Mouse (Mus musculus): Measurements from ENCODE around the gene Phlpp1. TPM values are rescaled to one million over a fixed set of nuclear protein-coding genes. Genes with fewer than 3 reads are reported as not detected.

The Phlpp1 gene
- polyA plus RNA-seq, 1 experiment from 2014 or later, result 7.1 TPM

- ATAC-seq, result no peak
- no peak overlapping the region for H3K4me2 ChIP-seq (ENCODE audit: low read length)
- no peak overlapping the region for H3K9ac ChIP-seq (ENCODE audit: low read depth, low read length)
- H3K27me3 ChIP-seq (ENCODE audit: control insufficient read depth, insufficient read depth, low read depth, low read length), result no peaks in the 10 kb centered on the region
- 91% methylated on average over 6 of the region's 6 CpGs for WGBS
- no peaks in the 10 kb centered on the region for H3K36me3 ChIP-seq (ENCODE audit: control insufficient read depth, insufficient read depth, low read length)
- H3K4me1 ChIP-seq (ENCODE audit: control insufficient read depth, insufficient read depth, low read length), result no peaks in the 10 kb centered on the region
- H3K4me3 ChIP-seq (ENCODE audit: low read depth, low read length), result no peak overlapping the region
- H3K9me3 ChIP-seq (replicated peaks; ENCODE audit: control insufficient read depth, low read length, poor library complexity, severe bottlenecking), result no peaks in the 10 kb centered on the region
- H3K27ac ChIP-seq (ENCODE audit: low read length), result no peak overlapping the region
Observed at GRCm38 (mm10) chr1:106268028-106268799, 96.7 kb downstream of the Phlpp1 start.

GRCm38 (mm10) chr1:106269337-106269736 is 97.8 kb downstream of the Phlpp1 start:
- no peak for ATAC-seq
- Histone ChIP-seq H3K9ac (ENCODE audit: low read depth, low read length) (no peak overlapping the region), H3K4me2 (ENCODE audit: low read length) (no peak overlapping the region), H3K27me3 (ENCODE audit: control insufficient read depth, insufficient read depth, low read depth, low read length) (no peaks in the 10 kb centered on the region), H3K4me1 (ENCODE audit: control insufficient read depth, insufficient read depth, low read length) (no peaks in the 10 kb centered on the region; the same call in 1 of the 2 replicates), H3K36me3 (ENCODE audit: control insufficient read depth, insufficient read depth, low read length) (no peaks in the 10 kb centered on the region), H3K27ac (ENCODE audit: low read length) (no peak overlapping the region), H3K9me3 (replicated peaks; ENCODE audit: control insufficient read depth, low read length, poor library complexity, severe bottlenecking) (no peaks in the 10 kb centered on the region), H3K4me3 (ENCODE audit: low read depth, low read length) (no peak overlapping the region)
- WGBS, result 47% methylated on average over 4 of the region's 4 CpGs

GRCm38 (mm10) chr1:106272916-106273315 is 101.4 kb downstream of the Phlpp1 start:
- H3K9ac ChIP-seq (ENCODE audit: low read depth, low read length), result no peak overlapping the region
- no peak for ATAC-seq

GRCm38 (mm10) chr1:106273801-106274200 is 102.2 kb downstream of the Phlpp1 start:
- Histone ChIP-seq H3K4me2 (ENCODE audit: low read length) (no peak overlapping the region), H3K36me3 (ENCODE audit: control insufficient read depth, insufficient read depth, low read length) (no peaks in the 10 kb centered on the region), H3K4me1 (ENCODE audit: control insufficient read depth, insufficient read depth, low read length) (peaks cover 14% of the 10 kb centered on the region; the same call in 1 of the 2 replicates), H3K27ac (ENCODE audit: low read length) (no peak overlapping the region), H3K4me3 (ENCODE audit: low read depth, low read length) (no peak overlapping the region), H3K9ac (ENCODE audit: low read depth, low read length) (no peak overlapping the region), H3K27me3 (ENCODE audit: control insufficient read depth, insufficient read depth, low read depth, low read length) (no peaks in the 10 kb centered on the region), H3K9me3 (replicated peaks; ENCODE audit: control insufficient read depth, low read length, poor library complexity, severe bottlenecking) (no peaks in the 10 kb centered on the region)
- WGBS, result 80% methylated on average over 6 of the region's 6 CpGs
- ATAC-seq, result no peak

More at GRCm38 (mm10) chr1:106272916-106273315, 101.4 kb downstream of the Phlpp1 start:
- H3K4me1 ChIP-seq (ENCODE audit: control insufficient read depth, insufficient read depth, low read length), result peaks cover 11% of the 10 kb centered on the region; the same call in 1 of the 2 replicates
- no peaks in the 10 kb centered on the region for H3K36me3 ChIP-seq (ENCODE audit: control insufficient read depth, insufficient read depth, low read length)
- H3K27ac ChIP-seq (ENCODE audit: low read length), result no peak overlapping the region
- H3K27me3 ChIP-seq (ENCODE audit: control insufficient read depth, insufficient read depth, low read depth, low read length), result no peaks in the 10 kb centered on the region
- no peak overlapping the region for H3K4me3 ChIP-seq (ENCODE audit: low read depth, low read length)
- 44% methylated on average over 2 of the region's 2 CpGs for WGBS
- no peaks in the 10 kb centered on the region for H3K9me3 ChIP-seq (replicated peaks; ENCODE audit: control insufficient read depth, low read length, poor library complexity, severe bottlenecking)
- no peak overlapping the region for H3K4me2 ChIP-seq (ENCODE audit: low read length)

GRCm38 (mm10) chr1:106274561-106275001 is 103.0 kb downstream of the Phlpp1 start:
- Histone ChIP-seq H3K4me3 (ENCODE audit: low read depth, low read length) (no peak overlapping the region), H3K27me3 (ENCODE audit: control insufficient read depth, insufficient read depth, low read depth, low read length) (no peaks in the 10 kb centered on the region), H3K4me2 (ENCODE audit: low read length) (no peak overlapping the region), H3K27ac (ENCODE audit: low read length) (no peak overlapping the region), H3K36me3 (ENCODE audit: control insufficient read depth, insufficient read depth, low read length) (no peaks in the 10 kb centered on the region), H3K4me1 (ENCODE audit: control insufficient read depth, insufficient read depth, low read length) (peaks cover 14% of the 10 kb centered on the region; the same call in 1 of the 2 replicates), H3K9me3 (replicated peaks; ENCODE audit: control insufficient read depth, low read length, poor library complexity, severe bottlenecking) (no peaks in the 10 kb centered on the region), H3K9ac (ENCODE audit: low read depth, low read length) (no peak overlapping the region)
- 32% methylated on average over 10 of the region's 10 CpGs for WGBS
- ATAC-seq, result 0 out of 2 replicates have a peak, but pooled peaks have one; percentile 12

- Histone ChIP-seq H3K27me3 (ENCODE audit: control insufficient read depth, insufficient read depth, low read depth, low read length) (no peaks in the 10 kb centered on the region), H3K4me2 (ENCODE audit: low read length) (no peak overlapping the region), H3K9ac (ENCODE audit: low read depth, low read length) (no peak overlapping the region), H3K27ac (ENCODE audit: low read length) (no peak overlapping the region), H3K4me3 (ENCODE audit: low read depth, low read length) (no peak overlapping the region), H3K9me3 (replicated peaks; ENCODE audit: control insufficient read depth, low read length, poor library complexity, severe bottlenecking) (no peaks in the 10 kb centered on the region), H3K36me3 (ENCODE audit: control insufficient read depth, insufficient read depth, low read length) (no peaks in the 10 kb centered on the region), H3K4me1 (ENCODE audit: control insufficient read depth, insufficient read depth, low read length) (peaks cover 14% of the 10 kb centered on the region; the same call in 1 of the 2 replicates)
- no peak for ATAC-seq
- WGBS, result 84% methylated on average over 4 of the region's 4 CpGs
Observed at GRCm38 (mm10) chr1:106275142-106275541, 103.6 kb downstream of the Phlpp1 start.

GRCm38 (mm10) chr1:106275731-106276130 is 104.2 kb downstream of the Phlpp1 start:
- Histone ChIP-seq H3K36me3 (ENCODE audit: control insufficient read depth, insufficient read depth, low read length) (no peaks in the 10 kb centered on the region), H3K9me3 (replicated peaks; ENCODE audit: control insufficient read depth, low read length, poor library complexity, severe bottlenecking) (no peaks in the 10 kb centered on the region), H3K4me1 (ENCODE audit: control insufficient read depth, insufficient read depth, low read length) (peaks cover 14% of the 10 kb centered on the region; the same call in 1 of the 2 replicates), H3K4me3 (ENCODE audit: low read depth, low read length) (no peak overlapping the region), H3K9ac (ENCODE audit: low read depth, low read length) (no peak overlapping the region), H3K27ac (ENCODE audit: low read length) (no peak overlapping the region), H3K27me3 (ENCODE audit: control insufficient read depth, insufficient read depth, low read depth, low read length) (no peaks in the 10 kb centered on the region), H3K4me2 (ENCODE audit: low read length) (no peak overlapping the region)
- ATAC-seq, result no peak
- 81% methylated on average over 7 of the region's 7 CpGs for WGBS

- H3K36me3 ChIP-seq (ENCODE audit: control insufficient read depth, insufficient read depth, low read length), result no peaks in the 10 kb centered on the region; the same call in 1 of the 2 replicates
- no peaks in the 10 kb centered on the region for H3K9me3 ChIP-seq (replicated peaks; ENCODE audit: control insufficient read depth, low read length, poor library complexity, severe bottlenecking)
- no peak overlapping the region for H3K27ac ChIP-seq (ENCODE audit: low read length)
- H3K9ac ChIP-seq (ENCODE audit: low read depth, low read length), result no peak overlapping the region
- ATAC-seq, result no peak
- 89% methylated on average over 1 of the region's 1 CpGs for WGBS
- H3K4me2 ChIP-seq (ENCODE audit: low read length), result no peak overlapping the region
- H3K4me1 ChIP-seq (ENCODE audit: control insufficient read depth, insufficient read depth, low read length), result peaks cover 14% of the 10 kb centered on the region; the same call in 1 of the 2 replicates
- H3K4me3 ChIP-seq (ENCODE audit: low read depth, low read length), result no peak overlapping the region
- H3K27me3 ChIP-seq (ENCODE audit: control insufficient read depth, insufficient read depth, low read depth, low read length), result no peaks in the 10 kb centered on the region
Observed at GRCm38 (mm10) chr1:106276824-106277223, 105.3 kb downstream of the Phlpp1 start.

GRCm38 (mm10) chr1:106277286-106277685 is 105.7 kb downstream of the Phlpp1 start:
- Histone ChIP-seq H3K9ac (ENCODE audit: low read depth, low read length) (no peak overlapping the region), H3K36me3 (ENCODE audit: control insufficient read depth, insufficient read depth, low read length) (no peaks in the 10 kb centered on the region; the same call in 1 of the 2 replicates), H3K4me2 (ENCODE audit: low read length) (no peak overlapping the region), H3K4me3 (ENCODE audit: low read depth, low read length) (no peak overlapping the region), H3K27ac (ENCODE audit: low read length) (no peak overlapping the region), H3K4me1 (ENCODE audit: control insufficient read depth, insufficient read depth, low read length) (peaks cover 14% of the 10 kb centered on the region; the same call in 1 of the 2 replicates), H3K27me3 (ENCODE audit: control insufficient read depth, insufficient read depth, low read depth, low read length) (no peaks in the 10 kb centered on the region), H3K9me3 (replicated peaks; ENCODE audit: control insufficient read depth, low read length, poor library complexity, severe bottlenecking) (no peaks in the 10 kb centered on the region)
- WGBS, result 73% methylated on average over 4 of the region's 4 CpGs
- ATAC-seq, result no peak

Measured in midbrain, embryonic 16.5 days (tissue).